Mouse (Mus musculus) CH12.LX (cell line): ENCODE results near the gene Gipr. TPM values are rescaled to one million over a fixed set of nuclear protein-coding genes. Genes with fewer than 3 reads are reported as not detected.

Experiments
- DNase-seq: peaks from one replicate; pipeline ENCODE4 v3.0.0-alpha.2; 2013; ENCODE audit errors: extremely low read depth
- H3K27ac ChIP-seq: 2 replicates; pipeline ENCODE4 v1.5.1; 2012; ENCODE audit warnings: low read depth, mild to moderate bottlenecking, control low read depth, moderate library complexity; ENCODE audit not compliant: insufficient read depth
- H3K27me3 ChIP-seq: replicated peaks from 2 replicates; pipeline ENCODE3; 2012; ENCODE audit warnings: inconsistent platforms
- H3K36me3 ChIP-seq, 2 experiments: replicated peaks in 1 of 2; 2 replicates each; pipeline versions ENCODE3 to v1.6.1; 2012; ENCODE audit warnings: inconsistent platforms in 1 of 2, low read length in 1 of 2, mild to moderate bottlenecking in 1 of 2, mixed read lengths in 1 of 2, moderate library complexity in 1 of 2; ENCODE audit not compliant: control insufficient read depth in 1 of 2, insufficient read depth in 1 of 2
- H3K4me1 ChIP-seq, 2 experiments: 2 replicates each; pipeline ENCODE4 v1.6.1; 2012; ENCODE audit warnings: inconsistent platforms in 1 of 2, moderate library complexity in 1 of 2; ENCODE audit not compliant: insufficient read depth in 2 of 2, control insufficient read depth in 1 of 2
- H3K4me2 ChIP-seq: 2 replicates; pipeline ENCODE4 v1.6.1; 2012; ENCODE audit warnings: low read depth, mild to moderate bottlenecking, control low read depth; ENCODE audit not compliant: poor library complexity, insufficient read depth, severe bottlenecking
- H3K4me3 ChIP-seq, 3 experiments: fragments of 150-350 bp in 1 of 3; sonication (generic) in 1 of 3; replicated peaks in 1 of 3; 2 replicates each; pipeline versions ENCODE3 to v1.5.1; 2011 to 2012; ENCODE audit warnings: low read depth in 2 of 3, low read length in 2 of 3, mild to moderate bottlenecking in 2 of 3, moderate library complexity in 2 of 3, control low read depth in 1 of 3, improper control_type of control experiment in 1 of 3, inconsistent platforms in 1 of 3, mixed read lengths in 1 of 3; ENCODE audit not compliant: poor library complexity in 1 of 3
- H3K79me2 ChIP-seq: replicated peaks from 2 replicates; pipeline ENCODE4 v1.6.1; 2012; ENCODE audit warnings: mild to moderate bottlenecking, moderate library complexity; ENCODE audit not compliant: control insufficient read depth, poor library complexity, insufficient read depth, severe bottlenecking; ENCODE audit errors: extremely low read depth
- H3K9ac ChIP-seq: 2 replicates; pipeline ENCODE4 v1.6.1; 2012; ENCODE audit warnings: low read depth, mild to moderate bottlenecking, control low read depth, moderate library complexity; ENCODE audit not compliant: insufficient read depth
- H3K9me3 ChIP-seq: replicated peaks from 2 replicates; pipeline ENCODE3; 2012; ENCODE audit warnings: low read length, inconsistent platforms, mixed read lengths
- BHLHE40 ChIP-seq: IDR thresholded peaks from 2 replicates; pipeline ENCODE4 v1.6.1; 2011; ENCODE audit warnings: mild to moderate bottlenecking, low read depth, low read length, improper control_type of control experiment
- CHD2 ChIP-seq: IDR thresholded peaks from 2 replicates; pipeline ENCODE4 v1.6.1; 2011; ENCODE audit warnings: low read length, improper control_type of control experiment
- ELF1 ChIP-seq: IDR thresholded peaks from 2 replicates; pipeline ENCODE4 v1.6.1; 2014; ENCODE audit warnings: low read depth, mild to moderate bottlenecking, inconsistent platforms, low read length, improper control_type of control experiment
- EP300 ChIP-seq: IDR thresholded peaks from 2 replicates; pipeline ENCODE4 v1.6.1; 2011; ENCODE audit warnings: low read length, improper control_type of control experiment
- IRF4 ChIP-seq: IDR thresholded peaks from 2 replicates; pipeline ENCODE4 v1.6.1; 2014; ENCODE audit warnings: low read depth, mild to moderate bottlenecking, inconsistent platforms, low read length, improper control_type of control experiment
- JUND ChIP-seq: conservative IDR thresholded peaks from 2 replicates; pipeline ENCODE4 v1.6.1; 2011; ENCODE audit warnings: low read depth, low read length, improper control_type of control experiment
- KAT2A ChIP-seq: IDR thresholded peaks from 2 replicates; pipeline ENCODE4 v1.6.1; 2012; ENCODE audit warnings: low read length, improper control_type of control experiment, inconsistent platforms; ENCODE audit not compliant: insufficient replicate concordance
- MAZ ChIP-seq: IDR thresholded peaks from 2 replicates; pipeline ENCODE4 v1.6.1; 2012; ENCODE audit warnings: low read depth, mild to moderate bottlenecking, inconsistent platforms, low read length, improper control_type of control experiment, moderate library complexity
- MEF2A ChIP-seq: IDR thresholded peaks from 2 replicates; pipeline ENCODE4 v1.6.1; 2014; ENCODE audit warnings: low read depth, mild to moderate bottlenecking, inconsistent platforms, low read length, improper control_type of control experiment, borderline replicate concordance
- NELFE ChIP-seq: IDR thresholded peaks from 2 replicates; pipeline ENCODE4 v1.6.1; 2011; ENCODE audit warnings: low read depth, low read length, improper control_type of control experiment
- NRF1 ChIP-seq: IDR thresholded peaks from 2 replicates; pipeline ENCODE4 v1.6.1; 2014; ENCODE audit warnings: low read depth, mild to moderate bottlenecking, inconsistent platforms, low read length, improper control_type of control experiment, moderate library complexity
- POLR2AphosphoS2 ChIP-seq: IDR thresholded peaks from 2 replicates; pipeline ENCODE4 v1.6.1; 2011; ENCODE audit warnings: low read depth, low read length, improper control_type of control experiment
- RCOR1 ChIP-seq: conservative IDR thresholded peaks from 2 replicates; pipeline ENCODE4 v1.6.1; 2012; ENCODE audit warnings: low read depth, mild to moderate bottlenecking, inconsistent platforms, low read length, improper control_type of control experiment
- SIN3A ChIP-seq: IDR thresholded peaks from 2 replicates; pipeline ENCODE4 v1.6.1; 2012; ENCODE audit warnings: low read length, improper control_type of control experiment, inconsistent platforms
- SMC3 ChIP-seq: IDR thresholded peaks from 2 replicates; pipeline ENCODE4 v1.6.1; 2011; ENCODE audit warnings: low read depth, low read length, improper control_type of control experiment
- USF2 ChIP-seq: conservative IDR thresholded peaks from 2 replicates; pipeline ENCODE4 v1.6.1; 2011; ENCODE audit warnings: low read depth, low read length, improper control_type of control experiment
- ZKSCAN1 ChIP-seq: IDR thresholded peaks from 2 replicates; pipeline ENCODE4 v1.6.1; 2012; ENCODE audit warnings: low read depth, inconsistent platforms, low read length, improper control_type of control experiment, borderline replicate concordance
- ZMIZ1 ChIP-seq: IDR thresholded peaks from 2 replicates; pipeline ENCODE4 v1.6.1; 2012; ENCODE audit warnings: low read depth, mild to moderate bottlenecking, inconsistent platforms, low read length, improper control_type of control experiment
- dilution Hi-C: fragments of 300-500 bp; cut with MboI; formaldehyde crosslinking; loops from 2 replicates; pipeline ENCODE4 v1.14.3; 2020; ENCODE audit warnings: low sequenced_read_pairs; ENCODE audit not compliant: extremely low pct_unique_long_range_greater_than_20kb, extremely low pct_ligation_motif_present
- in situ Hi-C: fragments of 300-500 bp; cut with MboI; formaldehyde crosslinking; loops from 3 replicates; pipeline ENCODE4 v1.14.3; 2019; ENCODE audit warnings: low sequenced_read_pairs, low pct_ligation_motif_present, low pct_unique_long_range_greater_than_20kb, mixed read lengths
- polyA plus RNA-seq: library from polyadenylated mRNA; unstranded; fragments of >175 nt; gene quantifications from 2 replicates; pipeline ENCODE4 v1.2.1, GENCODE M21; 2012; ENCODE audit warnings: low read depth; ENCODE audit not compliant: insufficient read length
- total RNA-seq, 2 experiments: library from RNA; depleted of rRNA; stranded (reverse); fragments of 300-350 nt in 1 of 2; fragments of >200 nt in 1 of 2; gene quantifications; 2 replicates each; pipeline ENCODE4 v1.2.3; 2012 to 2014

Gene Gipr
- total RNA-seq (2012; rRNA removed): 0.04 TPM in 1 of 2 replicates, not detected in the other
- total RNA-seq (2014; rRNA removed): not detected in 2 replicates
- polyA plus RNA-seq: 0.11 and 0.12 TPM in 2 replicates

DNA sequence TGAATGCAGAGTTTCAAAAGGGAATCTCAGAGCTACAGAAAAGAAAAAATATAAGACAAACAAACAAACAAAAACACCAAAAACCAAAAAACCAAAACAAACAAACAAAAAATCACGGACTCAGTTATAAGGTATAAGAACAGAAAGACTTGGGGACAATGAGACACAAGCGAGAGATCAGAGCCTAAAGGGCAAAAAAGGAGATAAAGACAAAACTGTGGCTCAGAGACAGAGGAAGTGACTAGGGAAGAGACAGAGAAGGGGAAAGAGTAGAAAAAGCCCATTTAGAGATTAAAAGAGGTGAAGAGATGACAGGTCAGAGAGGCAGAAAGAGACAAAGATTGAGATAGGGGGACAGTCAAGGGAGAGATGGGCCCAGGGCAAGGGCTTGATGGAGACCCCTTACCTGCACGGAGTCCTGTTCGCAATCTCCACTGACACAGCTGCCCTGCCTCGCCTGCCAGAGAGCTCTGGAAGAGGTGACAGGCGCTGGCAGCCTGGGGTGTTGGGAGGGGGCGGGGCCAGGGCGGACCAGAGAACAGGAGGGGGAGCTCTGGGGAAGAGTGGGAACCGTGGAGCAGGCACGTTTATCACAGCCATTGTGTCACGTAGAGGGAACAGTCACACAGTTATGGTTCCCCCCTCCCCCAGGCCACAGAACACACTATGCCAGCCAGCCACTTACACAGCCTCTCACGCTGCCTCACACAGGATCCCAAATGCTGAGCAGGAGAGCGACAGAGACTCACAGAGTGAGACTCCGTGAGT is at the start of gene Gipr:
Gene Gipr (minus strand): TSS at position 472 of the 768 bp plus-strand sequence.
- Histone ChIP-seq H3K36me3 (no peaks in the 10 kb centered on the region), H3K9me3 (peaks cover 15% of the 10 kb centered on the region), H3K27ac (no peak within 1 kb of the TSS), H3K79me2 (no peaks in the 10 kb centered on the region), H3K4me1 (peaks cover 0 to 4% of the 10 kb centered on the region in 2 experiments; a peak in 1 of 4 replicates), H3K4me3 (no peak within 1 kb of the TSS), H3K4me2 (no peak within 1 kb of the TSS), H3K9ac (no peak within 1 kb of the TSS), H3K27me3 (peaks cover 58% of the 10 kb centered on the region)
- dilution Hi-C loops: no loop called here
- TF ChIP-seq SMC3 (no peak), NRF1 (no peak), EP300 (no peak)
- in situ Hi-C loops: loop anchor here (10.0 kb wide), 1 partner anchor 189 kb away; the partner anchor contains the start of genes Cd3eap and Ppp1r13l
- DNase-seq: no peak

DNA sequence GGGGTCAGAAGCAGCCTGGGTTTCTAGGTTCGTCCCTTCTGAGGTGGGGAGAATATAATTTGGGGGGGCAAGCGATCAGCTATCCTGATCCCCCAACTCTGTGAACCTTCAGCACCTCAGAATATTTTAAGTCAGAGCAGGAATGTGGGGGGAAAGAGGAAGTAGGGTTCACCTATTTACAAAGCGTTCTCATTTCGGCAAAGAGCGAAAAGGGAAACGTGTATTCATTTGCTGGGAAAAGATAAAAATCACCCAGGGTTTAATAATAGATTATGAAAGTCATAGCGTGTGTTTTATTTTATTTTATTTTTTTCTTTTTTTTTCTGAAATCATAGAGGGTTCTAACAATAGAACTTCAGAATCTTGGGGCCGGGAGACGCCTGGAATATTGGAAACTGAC is 49.0 kb upstream of the Gipr start:
- in situ Hi-C loops: no loop called here
- no peak for DNase-seq
- dilution Hi-C loops: no loop called here
- Histone ChIP-seq H3K9ac (no peak overlapping the region), H3K4me1 (peaks cover 2 to 25% of the 10 kb centered on the region in 2 experiments; a peak in 2 of 4 replicates), H3K9me3 (peaks cover 5% of the 10 kb centered on the region)
- TF ChIP-seq ELF1 (no peak), RCOR1 (no peak), NELFE (no peak), IRF4 (no peak), JUND (no peak), POLR2AphosphoS2 (no peak), KAT2A (no peak), USF2 (no peak), ZMIZ1 (no peak), MEF2A (no peak), ZKSCAN1 (no peak), SIN3A (no peak), MAZ (no peak), NRF1 (no peak), CHD2 (no peak), BHLHE40 (no peak)
- TF ChIP-seq, all 38 proteins: peak for 0
- H3K79me2 ChIP-seq: no peaks in the 10 kb centered on the region
- no peak overlapping the region; the same call in 1 of the 2 replicates for H3K4me2 ChIP-seq
- no peaks in the 10 kb centered on the region for H3K36me3 ChIP-seq
- no peaks in the 10 kb centered on the region for H3K27me3 ChIP-seq
- H3K4me3 ChIP-seq: no peak overlapping the region
- no peak overlapping the region for H3K27ac ChIP-seq
